Mouse (Mus musculus) c-Kit-negative CD71-positive TER-119-positive erythroid progenitor cells, embryonic 14.5 days (primary cell): ENCODE results near the gene Ly6g6c.

Experiments
- DNase-seq: peaks from one replicate; pipeline ENCODE4 v3.0.0-alpha.2; 2013; ENCODE audit warnings: low read depth, low spot score

Ly6g6c gene

GRCm38 (mm10) chr17:35108097-35108496 lies 42.9 kb downstream of the Ly6g6c start, which contains the start of gene Ly6g5c:
Ly6g5c (plus strand) TSS chr17:35108279.
- no peak for DNase-seq

GRCm38 (mm10) chr17:35111774-35112173 lies 46.6 kb downstream of the Ly6g6c start:
- DNase-seq, result no peak

- no peak for DNase-seq
These were observed 50.1 kb downstream of the Ly6g6c start, which contains the start of gene Ly6g5b for GRCm38 (mm10) chr17:35115046-35116019. Ly6g5b (minus strand) TSS chr17:35115428.
